Mouse (Mus musculus) ovary, adult 18-20 months (tissue): ENCODE results near the gene Tlr9.
A peak's percentile ranks its signal among the peaks of the same experiment; 100 is the strongest.

Experiments used
- DNase-seq: peaks from one replicate; pipeline ENCODE4 v3.0.0; 2022; ENCODE audit warnings: low spot score, mixed read lengths

The Tlr9 gene

DNA sequence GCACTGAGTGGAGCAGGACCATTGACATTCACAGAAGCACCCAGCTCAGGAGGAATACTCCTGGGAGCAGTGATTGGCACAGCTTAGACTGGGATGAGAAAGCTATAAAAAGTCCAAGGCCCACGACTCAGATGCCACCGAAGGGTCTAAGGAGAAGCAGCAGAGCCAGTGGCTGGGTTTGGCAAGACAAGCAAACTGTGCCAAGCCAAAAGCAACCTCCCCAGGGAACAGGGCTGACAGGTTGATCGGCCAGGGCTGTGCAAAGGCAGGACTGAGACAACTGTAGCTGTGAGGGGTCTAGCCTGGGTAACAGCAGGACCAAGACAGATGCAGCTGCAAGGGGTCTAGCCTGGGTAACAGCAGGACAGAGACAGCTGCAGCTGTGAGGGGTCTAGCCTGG lies 10.6 kb downstream of the Tlr9 start:
- DNase-seq, result no peak

DNA sequence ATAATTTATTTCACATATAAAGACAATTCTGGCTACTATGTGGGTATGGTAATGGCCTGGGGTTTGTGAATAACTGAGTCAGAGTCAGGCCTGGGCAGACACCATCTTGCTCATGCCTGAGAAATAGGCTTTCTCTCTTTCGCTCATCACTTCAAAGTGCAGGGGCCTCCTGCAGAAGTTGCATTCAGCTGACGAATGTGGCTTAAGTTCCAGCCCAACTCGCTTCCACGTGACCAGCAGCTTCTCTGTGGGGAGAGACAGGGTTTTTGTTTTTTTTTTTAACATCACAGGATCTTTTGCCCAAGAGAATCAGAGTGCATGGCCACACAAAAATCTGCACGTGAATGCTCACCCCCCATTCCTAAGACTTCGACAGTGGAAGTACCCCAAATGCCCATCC lies 11.6 kb downstream of the Tlr9 start:
- no peak for DNase-seq

DNA sequence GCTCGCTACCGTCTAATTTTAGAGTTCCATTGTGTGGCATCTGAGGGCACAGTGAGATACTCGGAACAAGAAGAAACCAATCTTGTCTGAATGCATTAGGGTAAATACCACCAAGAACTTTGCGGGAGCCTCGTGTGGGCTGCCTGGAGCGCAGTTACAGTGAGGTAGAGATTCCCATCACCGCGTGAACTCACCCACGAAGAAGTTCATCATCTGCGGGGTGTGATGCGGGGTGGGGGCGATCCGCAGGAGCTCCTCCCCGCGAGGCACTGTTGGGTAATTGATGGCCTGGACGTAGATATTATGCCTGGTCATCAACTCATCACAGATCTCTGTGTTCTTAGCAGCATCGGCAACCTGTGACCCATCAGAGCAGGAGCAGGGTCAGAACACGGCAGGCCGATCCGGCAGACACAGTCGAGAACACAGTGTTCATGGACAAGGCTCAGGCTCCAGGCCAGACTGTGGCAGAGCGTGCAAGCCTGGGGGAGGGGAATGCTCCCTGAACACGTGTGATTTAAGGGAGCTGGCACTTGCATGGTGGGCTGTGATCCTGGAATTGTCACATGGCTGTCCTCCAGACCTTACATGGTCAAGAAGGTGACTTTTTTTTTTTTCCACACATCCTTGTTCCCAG lies 12.9 kb downstream of the Tlr9 start:
- no peak for DNase-seq

GRCm38 (mm10) chr9:106236156-106236817 lies 13.9 kb downstream of the Tlr9 start:
- no peak for DNase-seq

GRCm38 (mm10) chr9:106236818-106237211 lies 14.4 kb downstream of the Tlr9 start:
- DNase-seq, result no peak

- no peak for DNase-seq
Observed at GRCm38 (mm10) chr9:106237401-106237800, 15.0 kb downstream of the Tlr9 start.

GRCm38 (mm10) chr9:106237878-106238277 lies 15.5 kb downstream of the Tlr9 start:
- DNase-seq, result no peak

- no peak for DNase-seq
Observed at GRCm38 (mm10) chr9:106241541-106242164, 19.3 kb downstream of the Tlr9 start.

GRCm38 (mm10) chr9:106242813-106243488 lies 20.6 kb downstream of the Tlr9 start:
- DNase-seq, result no peak

GRCm38 (mm10) chr9:106249550-106249949 lies 27.2 kb downstream of the Tlr9 start:
- no peak for DNase-seq

GRCm38 (mm10) chr9:106250245-106250644 lies 27.8 kb downstream of the Tlr9 start:
- DNase-seq, result no peak

GRCm38 (mm10) chr9:106251066-106251465 lies 28.7 kb downstream of the Tlr9 start:
- DNase-seq, result no peak

DNA sequence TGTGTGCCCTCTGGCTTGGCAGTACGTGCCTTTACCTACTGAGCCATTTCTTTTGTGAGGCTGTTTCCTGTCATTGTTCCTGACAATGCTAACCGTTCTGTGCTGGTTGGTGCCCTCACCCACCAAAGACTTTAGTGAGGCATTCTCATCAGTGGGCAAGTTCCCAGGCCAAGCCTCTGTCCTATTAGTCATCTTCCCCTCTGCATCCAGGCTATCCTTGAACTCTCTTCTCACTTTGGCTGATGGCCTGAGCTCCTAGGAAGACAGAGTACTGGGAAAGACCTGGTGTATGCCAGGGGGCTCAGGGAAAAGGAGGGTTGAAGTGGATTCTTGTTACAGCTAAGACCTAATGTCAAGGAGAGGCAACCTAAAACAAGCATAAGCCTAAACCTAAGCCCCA lies 31.6 kb downstream of the Tlr9 start:
- DNase-seq, result no peak

- DNase-seq, result no peak
Observed at GRCm38 (mm10) chr9:106258412-106258811, 36.0 kb downstream of the Tlr9 start.

DNA sequence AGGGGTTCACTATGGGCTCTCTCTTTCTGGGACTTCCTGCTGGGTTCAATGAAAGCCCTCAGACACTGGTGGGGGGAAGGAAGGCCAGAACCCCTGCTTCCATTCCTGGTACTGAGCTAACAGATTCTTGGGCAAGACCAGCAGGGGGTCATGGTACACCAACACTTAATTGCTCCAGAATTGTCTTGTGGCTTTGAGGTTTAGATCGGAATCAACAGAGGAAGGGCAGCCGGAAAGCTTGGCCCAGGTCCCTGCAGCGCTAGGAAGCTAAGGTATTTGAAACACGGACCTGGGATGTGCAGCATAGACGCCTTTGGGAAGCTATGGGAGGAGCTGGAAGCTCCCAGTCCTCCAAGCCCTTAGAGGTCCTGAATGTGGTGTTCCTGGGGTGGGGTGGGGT lies 36.6 kb downstream of the Tlr9 start:
- no peak for DNase-seq

GRCm38 (mm10) chr9:106261058-106261457 lies 38.7 kb downstream of the Tlr9 start:
- DNase-seq, result no peak

DNA sequence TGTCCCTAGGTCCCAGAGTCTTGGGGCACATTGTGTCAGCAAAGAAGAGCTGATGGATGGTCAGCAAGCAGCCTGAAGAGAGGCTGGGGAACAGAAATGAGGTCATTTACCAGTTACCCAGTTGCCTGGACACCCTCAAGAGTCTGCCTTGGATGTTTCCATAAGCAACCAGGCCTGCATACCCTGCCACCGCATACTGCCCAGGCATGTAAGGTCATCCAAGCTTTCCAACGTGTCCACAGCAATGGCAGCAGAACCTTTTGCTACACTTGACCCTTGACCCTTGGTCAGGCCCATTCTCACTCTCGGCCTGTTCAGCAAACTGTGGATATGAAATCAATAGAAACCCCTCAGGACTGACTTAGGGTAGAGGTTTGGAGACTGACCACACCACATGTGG lies 39.1 kb downstream of the Tlr9 start:
- DNase-seq, result no peak

GRCm38 (mm10) chr9:106262075-106262474 lies 39.7 kb downstream of the Tlr9 start:
- no peak for DNase-seq

DNA sequence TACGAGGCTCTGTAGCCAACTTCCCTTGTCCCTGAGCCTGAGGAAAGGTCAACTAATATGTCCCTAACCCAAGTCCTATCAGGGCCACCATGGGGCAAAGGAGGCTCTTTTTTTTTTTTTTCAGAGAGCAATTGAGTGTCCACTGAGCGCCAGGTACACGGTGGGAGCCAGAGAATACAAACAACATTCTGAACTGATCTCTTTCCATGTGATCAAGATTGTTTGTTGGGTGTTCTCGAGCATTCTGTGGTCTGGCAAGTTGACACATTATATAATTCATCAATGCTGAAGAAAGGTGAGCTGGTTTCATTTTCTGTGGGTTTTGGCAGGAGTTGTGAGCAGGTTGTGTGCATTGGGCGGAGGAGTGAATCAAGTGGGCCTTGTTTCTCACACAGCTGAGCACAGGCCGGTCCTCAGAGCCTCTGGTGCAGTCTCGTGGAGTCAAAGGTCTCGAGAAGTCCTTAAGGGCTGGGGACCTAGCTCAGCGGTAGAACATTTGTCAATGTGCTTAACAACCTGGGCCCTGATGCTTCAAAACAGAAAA lies 41.1 kb downstream of the Tlr9 start:
- DNase-seq, result no peak

GRCm38 (mm10) chr9:106265358-106266075 lies 43.1 kb downstream of the Tlr9 start:
- DNase-seq, result peak; percentile 81

DNA sequence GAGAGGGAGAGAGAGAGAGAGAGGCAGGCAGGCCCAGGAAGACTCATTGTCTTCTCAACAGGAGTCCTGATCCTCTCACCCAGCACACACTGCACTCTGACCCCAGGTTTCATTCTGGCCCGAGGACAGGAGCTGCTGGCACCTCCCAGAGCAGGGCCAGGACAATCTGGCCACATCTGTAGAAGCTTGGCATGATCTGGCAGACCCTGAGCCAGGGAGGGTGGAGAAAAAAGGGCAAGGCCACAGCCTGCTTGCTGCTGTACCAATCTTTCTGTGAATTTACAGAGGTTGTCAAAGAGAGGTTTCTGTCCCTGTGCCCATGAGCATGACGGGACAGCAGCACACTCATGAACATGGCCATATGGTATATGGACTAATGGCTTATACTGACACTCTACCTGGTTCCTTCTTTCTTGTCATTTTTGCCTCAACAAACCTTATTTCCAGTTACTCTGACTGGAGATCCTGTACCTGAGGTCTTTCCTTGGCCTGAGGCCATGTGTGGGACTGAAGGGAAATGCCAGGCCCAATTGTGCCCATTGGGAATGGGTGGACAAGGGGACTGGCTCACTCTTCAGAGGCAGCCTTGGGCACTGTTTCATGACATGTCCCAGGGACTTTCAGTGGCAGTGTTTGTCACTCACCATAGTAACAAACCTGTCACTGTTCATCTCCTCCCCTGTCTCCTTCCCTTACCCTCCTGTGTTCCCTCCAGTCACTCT lies 44.7 kb downstream of the Tlr9 start:
- peak; percentile 71 for DNase-seq
